Mouse (Mus musculus): ENCODE data around the gene S100pbp. TPM values are rescaled to one million over a fixed set of nuclear protein-coding genes. Genes with fewer than 3 reads are reported as not detected.

Gene S100pbp
- polyA plus RNA-seq, 1 experiment from 2014 or later, result 7.3 TPM

GRCm38 (mm10) chr4:129120520-129121445 is 68.7 kb downstream of the S100pbp start:
- Histone ChIP-seq H3K9me3 (ENCODE audit: low read length) (no peaks in the 10 kb centered on the region), H3K27ac (ENCODE audit: low read length) (no peak overlapping the region), H3K4me3 (ENCODE audit: low read depth, low read length) (peak overlapping the region; percentile 33), H3K4me1 (ENCODE audit: insufficient read depth, low read depth, low read length) (peaks cover 3% of the 10 kb centered on the region; the same call in 1 of the 2 replicates), H3K4me2 (replicated peaks; ENCODE audit: low read depth, low read length) (peak overlapping the region; percentile 61), H3K27me3 (replicated peaks; ENCODE audit: insufficient read depth, low read length) (peaks cover 22% of the 10 kb centered on the region), H3K36me3 (ENCODE audit: insufficient read depth, low read length) (no peaks in the 10 kb centered on the region), H3K9ac (replicated peaks; ENCODE audit: low read depth) (no peak overlapping the region)
- DNase-seq (ENCODE audit: low spot score) (peak; percentile 78), ATAC-seq (peak; percentile 75)
- under 1% methylated on average over 40 of the region's 59 CpGs for WGBS
- TF ChIP-seq EP300 (IDR thresholded peaks at IDR 0.05), result no peak
- TF ChIP-seq CTCF (IDR thresholded peaks at IDR 0.05), result peak; percentile 61

DNA sequence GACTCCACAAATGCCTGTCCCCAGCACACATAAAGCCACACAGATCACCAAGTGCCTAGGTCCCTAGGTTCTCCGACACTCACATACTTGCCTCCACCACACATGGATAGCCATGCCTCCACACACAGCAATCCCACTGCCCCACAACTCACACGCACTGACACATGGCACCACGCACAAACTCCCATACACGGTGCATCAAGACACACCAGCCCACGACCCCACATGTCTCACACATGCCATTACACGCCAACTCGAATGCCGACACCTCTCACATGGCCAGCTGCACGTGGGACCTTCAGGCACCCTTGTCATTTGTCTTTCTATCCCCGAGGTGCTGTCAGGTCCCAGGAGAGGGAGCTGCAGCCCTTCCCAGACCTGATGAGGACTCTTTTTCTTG is 69.8 kb downstream of the S100pbp start:
- ATAC-seq (no peak), DNase-seq (ENCODE audit: low spot score) (no peak)
- Histone ChIP-seq H3K4me3 (ENCODE audit: low read depth, low read length) (no peak overlapping the region), H3K4me2 (replicated peaks; ENCODE audit: low read depth, low read length) (no peak overlapping the region), H3K27me3 (replicated peaks; ENCODE audit: insufficient read depth, low read length) (peaks cover 22% of the 10 kb centered on the region), H3K9me3 (ENCODE audit: low read length) (no peaks in the 10 kb centered on the region), H3K4me1 (ENCODE audit: insufficient read depth, low read depth, low read length) (peaks cover 3% of the 10 kb centered on the region; the same call in 1 of the 2 replicates), H3K27ac (ENCODE audit: low read length) (no peak overlapping the region), H3K9ac (replicated peaks; ENCODE audit: low read depth) (no peak overlapping the region), H3K36me3 (ENCODE audit: insufficient read depth, low read length) (no peaks in the 10 kb centered on the region)
- 61% methylated on average over 10 of the region's 10 CpGs for WGBS
- no peak for TF ChIP-seq CTCF (IDR thresholded peaks at IDR 0.05)

GRCm38 (mm10) chr4:129117720-129118510 is 71.6 kb downstream of the S100pbp start:
- no peak overlapping the region for H3K4me2 ChIP-seq (replicated peaks; ENCODE audit: low read depth, low read length)

DNA sequence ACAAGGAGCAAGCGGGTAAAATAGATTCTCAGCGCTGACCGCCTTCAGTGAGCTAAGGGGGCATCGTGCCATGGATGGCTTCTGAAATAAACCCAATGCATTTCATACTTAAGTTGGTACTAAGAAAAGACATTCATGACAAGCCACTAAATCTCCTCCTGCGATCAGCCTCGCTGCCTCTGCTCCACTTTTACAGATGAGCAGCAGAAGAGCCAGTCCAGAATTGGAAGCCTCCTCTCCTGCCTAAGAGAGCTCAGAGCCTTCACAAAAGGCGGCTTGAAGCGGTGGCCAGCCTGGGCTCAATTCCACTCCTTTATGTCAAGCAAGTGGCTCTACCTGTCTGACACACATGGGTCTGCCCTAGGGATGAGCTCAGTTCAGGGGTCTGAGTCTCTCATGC is 72.8 kb downstream of the S100pbp start:
- 91% methylated on average over 8 of the region's 8 CpGs for WGBS
- TF ChIP-seq EP300 (IDR thresholded peaks at IDR 0.05) (no peak), CTCF (IDR thresholded peaks at IDR 0.05) (no peak)
- H3K36me3 ChIP-seq (ENCODE audit: insufficient read depth, low read length), result no peaks in the 10 kb centered on the region
- peaks cover 14% of the 10 kb centered on the region; the same call in 1 of the 2 replicates for H3K27me3 ChIP-seq (replicated peaks; ENCODE audit: insufficient read depth, low read length)
- no peak overlapping the region for H3K9ac ChIP-seq (replicated peaks; ENCODE audit: low read depth)
- H3K27ac ChIP-seq (ENCODE audit: low read length), result no peak overlapping the region
- 0 out of 2 replicates have a peak, but pooled peaks cover 3% of the 10 kb centered on the region for H3K4me1 ChIP-seq (ENCODE audit: insufficient read depth, low read depth, low read length)
- H3K4me3 ChIP-seq (ENCODE audit: low read depth, low read length), result no peak overlapping the region
- H3K4me2 ChIP-seq (replicated peaks; ENCODE audit: low read depth, low read length), result no peak overlapping the region
- ATAC-seq, result no peak
- DNase-seq (ENCODE audit: low spot score), result no peak
- no peaks in the 10 kb centered on the region for H3K9me3 ChIP-seq (ENCODE audit: low read length)

More at GRCm38 (mm10) chr4:129117720-129118510, 71.6 kb downstream of the S100pbp start:
- Histone ChIP-seq H3K4me1 (ENCODE audit: insufficient read depth, low read depth, low read length) (0 out of 2 replicates have a peak, but pooled peaks cover 3% of the 10 kb centered on the region), H3K27me3 (replicated peaks; ENCODE audit: insufficient read depth, low read length) (peaks cover 17% of the 10 kb centered on the region), H3K9ac (replicated peaks; ENCODE audit: low read depth) (no peak overlapping the region), H3K4me3 (ENCODE audit: low read depth, low read length) (no peak overlapping the region), H3K36me3 (ENCODE audit: insufficient read depth, low read length) (no peaks in the 10 kb centered on the region), H3K9me3 (ENCODE audit: low read length) (no peaks in the 10 kb centered on the region), H3K27ac (ENCODE audit: low read length) (no peak overlapping the region)
- DNase-seq (ENCODE audit: low spot score) (no peak), ATAC-seq (no peak)
- 76% methylated on average over 14 of the region's 14 CpGs for WGBS
- TF ChIP-seq CTCF (IDR thresholded peaks at IDR 0.05), result no peak
- no peak for TF ChIP-seq EP300 (IDR thresholded peaks at IDR 0.05)

DNA sequence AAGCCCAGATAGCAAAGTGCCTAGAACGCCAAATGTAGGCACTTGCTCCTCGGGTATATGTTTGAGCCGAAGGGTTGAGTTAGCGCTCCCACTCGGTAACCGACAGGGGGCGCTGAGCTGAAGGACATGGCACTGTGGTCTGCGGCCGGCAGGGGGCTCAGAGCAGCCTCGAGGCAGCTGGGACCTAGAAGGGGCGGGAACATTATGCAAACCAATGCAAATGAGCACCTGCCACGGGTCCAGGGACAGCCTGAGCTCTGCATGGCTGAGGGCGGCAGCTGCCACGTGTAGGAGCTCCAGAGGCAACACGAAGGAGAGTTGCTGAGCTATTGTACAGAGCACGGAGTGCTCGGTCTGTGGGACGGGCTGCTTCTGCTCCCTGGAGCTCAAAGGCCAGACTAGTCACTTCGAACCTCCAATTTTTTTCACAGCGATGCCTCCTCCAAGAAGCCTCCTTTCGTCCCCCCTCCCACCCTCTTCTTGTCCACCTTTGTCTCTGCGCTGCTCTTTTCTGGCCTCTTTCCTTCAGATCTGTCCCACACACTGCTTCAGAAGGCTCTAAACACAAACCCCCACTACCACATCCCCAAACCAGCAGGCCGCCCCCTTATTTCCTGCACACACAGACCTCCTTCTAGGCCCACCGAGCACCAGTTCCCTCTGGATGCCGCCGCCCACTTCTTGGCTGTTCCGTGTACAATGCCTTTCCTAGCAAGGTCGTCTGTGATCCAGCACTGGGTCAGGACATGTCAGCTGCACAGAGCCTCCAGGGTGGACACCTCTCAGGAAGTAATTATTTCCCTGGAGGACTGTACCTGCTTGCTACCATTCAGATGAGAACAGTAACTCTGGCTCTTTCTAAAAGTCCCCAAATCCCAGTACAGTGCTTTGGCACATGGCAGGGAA is 76.2 kb downstream of the S100pbp start:
- no peak overlapping the region for H3K4me2 ChIP-seq (replicated peaks; ENCODE audit: low read depth, low read length)
- no peaks in the 10 kb centered on the region for H3K36me3 ChIP-seq (ENCODE audit: insufficient read depth, low read length)
- H3K27ac ChIP-seq (ENCODE audit: low read length), result no peak overlapping the region
- ATAC-seq, result peak; percentile 81
- no peak overlapping the region for H3K4me3 ChIP-seq (ENCODE audit: low read depth, low read length)
- no peaks in the 10 kb centered on the region for H3K9me3 ChIP-seq (ENCODE audit: low read length)
- H3K9ac ChIP-seq (replicated peaks; ENCODE audit: low read depth), result no peak overlapping the region
- DNase-seq (ENCODE audit: low spot score), result peak; percentile 87
- WGBS, result 30% methylated on average over 28 of the region's 28 CpGs
- H3K27me3 ChIP-seq (replicated peaks; ENCODE audit: insufficient read depth, low read length), result no peaks in the 10 kb centered on the region
- TF ChIP-seq CTCF (IDR thresholded peaks at IDR 0.05), result peak; percentile 99
- no peak for TF ChIP-seq EP300 (IDR thresholded peaks at IDR 0.05)
- no peaks in the 10 kb centered on the region for H3K4me1 ChIP-seq (ENCODE audit: insufficient read depth, low read depth, low read length)

Data from lung, postnatal 0 days (tissue).